Mouse (Mus musculus): ENCODE data around the gene Glt8d2. TPM values are rescaled to one million over a fixed set of nuclear protein-coding genes. Genes with fewer than 3 reads are reported as not detected.

Gene Glt8d2
- polyA plus RNA-seq, 1 experiment from 2014 or later = 1.5 TPM

DNA sequence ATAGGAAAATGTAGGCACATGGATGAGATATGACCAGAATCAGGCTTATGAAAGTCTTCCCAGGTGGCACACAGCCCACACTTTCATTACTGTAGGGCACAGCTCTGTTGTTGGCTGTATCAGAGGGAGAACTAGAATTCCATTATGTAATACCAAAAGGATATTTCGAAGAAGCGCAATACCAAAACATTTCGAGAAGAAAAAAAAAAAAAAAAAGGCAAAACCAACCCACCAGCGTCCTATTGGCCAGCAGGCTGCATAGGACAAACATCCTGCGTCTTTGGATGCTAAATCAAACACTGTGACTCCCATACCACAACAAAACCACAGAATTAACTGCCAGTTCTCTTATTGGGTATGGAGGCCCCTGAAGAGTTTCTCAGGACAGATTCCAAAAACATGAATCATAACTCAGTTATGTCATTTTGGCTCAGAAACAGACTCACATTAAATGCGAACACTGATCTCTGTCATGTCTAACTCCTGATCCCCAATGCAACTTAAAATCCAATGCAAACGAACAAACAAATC, 704 bp downstream of the Glt8d2 start:
- no peaks in the 10 kb centered on the region for H3K36me3 ChIP-seq (ENCODE audit: control insufficient read depth, insufficient read depth)
- no peak for ATAC-seq
- peak overlapping the region; percentile 24 for H3K4me3 ChIP-seq (ENCODE audit: low read depth, low read length)

DNA sequence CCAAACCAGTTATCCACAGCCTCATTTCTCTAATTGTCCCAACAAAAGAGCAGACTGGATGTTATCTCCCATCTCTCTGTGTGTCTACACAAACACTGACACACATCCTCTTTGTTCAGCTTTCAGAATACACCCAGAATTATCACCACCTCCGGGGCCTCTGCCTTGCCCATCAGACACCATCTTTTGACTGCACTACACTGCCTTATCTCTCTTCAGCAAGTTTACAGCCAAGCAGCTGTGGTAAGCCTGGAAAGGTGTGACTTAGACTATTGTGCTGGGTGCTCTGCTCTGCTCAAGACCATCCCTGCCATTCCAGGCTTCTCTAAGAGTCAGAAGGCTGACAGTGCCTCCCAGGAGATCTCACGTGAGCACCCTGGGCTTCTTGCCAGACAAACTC, 5.0 kb downstream of the Glt8d2 start:
- Histone ChIP-seq H3K9ac (ENCODE audit: low read depth, low read length) (no peak overlapping the region), H3K27me3 (replicated peaks; ENCODE audit: control insufficient read depth, insufficient read depth, low read length) (no peaks in the 10 kb centered on the region), H3K4me1 (replicated peaks; ENCODE audit: control insufficient read depth, insufficient read depth, low read length) (no peaks in the 10 kb centered on the region), H3K36me3 (ENCODE audit: control insufficient read depth, insufficient read depth) (no peaks in the 10 kb centered on the region), H3K4me2 (replicated peaks; ENCODE audit: low read depth) (no peak overlapping the region), H3K9me3 (ENCODE audit: control insufficient read depth) (no peaks in the 10 kb centered on the region), H3K4me3 (ENCODE audit: low read depth, low read length) (no peak overlapping the region), H3K27ac (ENCODE audit: low read depth, low read length) (no peak overlapping the region)
- TF ChIP-seq CTCF (IDR thresholded peaks at IDR 0.05; ENCODE audit: low read depth) = no peak
- 51% methylated on average over 2 of the region's 2 CpGs for WGBS
- no peak for ATAC-seq

More for the DNA sequence above, 704 bp downstream of the Glt8d2 start:
- H3K4me1 ChIP-seq (replicated peaks; ENCODE audit: control insufficient read depth, insufficient read depth, low read length) = no peaks in the 10 kb centered on the region
- no peaks in the 10 kb centered on the region for H3K9me3 ChIP-seq (ENCODE audit: control insufficient read depth)
- H3K4me2 ChIP-seq (replicated peaks; ENCODE audit: low read depth) = peak overlapping the region; percentile 53
- no peak overlapping the region for H3K9ac ChIP-seq (ENCODE audit: low read depth, low read length)
- no peak overlapping the region for H3K27ac ChIP-seq (ENCODE audit: low read depth, low read length)
- WGBS = 54% methylated on average over 7 of the region's 7 CpGs
- H3K27me3 ChIP-seq (replicated peaks; ENCODE audit: control insufficient read depth, insufficient read depth, low read length) = no peaks in the 10 kb centered on the region
- no peak for TF ChIP-seq CTCF (IDR thresholded peaks at IDR 0.05; ENCODE audit: low read depth)

GRCm38 (mm10) chr10:82681639-82682038, 8.8 kb downstream of the Glt8d2 start:
- Histone ChIP-seq H3K4me3 (ENCODE audit: low read depth, low read length) (no peak overlapping the region), H3K27ac (ENCODE audit: low read depth, low read length) (no peak overlapping the region), H3K4me2 (replicated peaks; ENCODE audit: low read depth) (no peak overlapping the region), H3K9me3 (ENCODE audit: control insufficient read depth) (no peaks in the 10 kb centered on the region), H3K27me3 (replicated peaks; ENCODE audit: control insufficient read depth, insufficient read depth, low read length) (no peaks in the 10 kb centered on the region), H3K4me1 (replicated peaks; ENCODE audit: control insufficient read depth, insufficient read depth, low read length) (no peaks in the 10 kb centered on the region), H3K36me3 (ENCODE audit: control insufficient read depth, insufficient read depth) (no peaks in the 10 kb centered on the region), H3K9ac (ENCODE audit: low read depth, low read length) (no peak overlapping the region)
- WGBS = 79% methylated on average over 7 of the region's 7 CpGs
- no peak for ATAC-seq
- TF ChIP-seq CTCF (IDR thresholded peaks at IDR 0.05; ENCODE audit: low read depth) = no peak

DNA sequence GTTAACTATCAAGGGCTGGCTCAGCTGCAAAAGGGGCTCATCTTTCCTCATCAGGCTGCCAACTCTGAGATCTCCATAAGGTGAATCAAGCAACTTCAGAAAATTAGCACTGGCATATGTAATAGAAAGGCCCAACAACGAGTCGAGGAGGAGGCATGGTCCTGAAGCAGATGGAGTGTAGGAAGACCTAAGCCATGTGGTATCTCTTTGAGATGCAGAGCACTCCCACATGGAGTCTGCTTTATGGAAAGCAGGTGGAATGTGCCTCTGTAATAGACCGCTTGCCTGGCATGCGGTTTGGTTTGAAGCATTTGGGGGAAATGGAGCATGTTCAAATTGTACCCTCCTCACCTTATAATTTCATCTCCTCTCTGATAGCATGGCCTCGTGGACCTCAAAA, 9.7 kb downstream of the Glt8d2 start:
- H3K36me3 ChIP-seq (ENCODE audit: control insufficient read depth, insufficient read depth) = no peaks in the 10 kb centered on the region
- no peak overlapping the region for H3K4me3 ChIP-seq (ENCODE audit: low read depth, low read length)
- ATAC-seq = no peak
- WGBS = 90% methylated on average over 5 of the region's 5 CpGs
- H3K9ac ChIP-seq (ENCODE audit: low read depth, low read length) = no peak overlapping the region
- no peaks in the 10 kb centered on the region for H3K4me1 ChIP-seq (replicated peaks; ENCODE audit: control insufficient read depth, insufficient read depth, low read length)
- no peaks in the 10 kb centered on the region for H3K27me3 ChIP-seq (replicated peaks; ENCODE audit: control insufficient read depth, insufficient read depth, low read length)
- no peak for TF ChIP-seq CTCF (IDR thresholded peaks at IDR 0.05; ENCODE audit: low read depth)
- H3K9me3 ChIP-seq (ENCODE audit: control insufficient read depth) = no peaks in the 10 kb centered on the region
- no peak overlapping the region for H3K4me2 ChIP-seq (replicated peaks; ENCODE audit: low read depth)
- H3K27ac ChIP-seq (ENCODE audit: low read depth, low read length) = no peak overlapping the region

DNA sequence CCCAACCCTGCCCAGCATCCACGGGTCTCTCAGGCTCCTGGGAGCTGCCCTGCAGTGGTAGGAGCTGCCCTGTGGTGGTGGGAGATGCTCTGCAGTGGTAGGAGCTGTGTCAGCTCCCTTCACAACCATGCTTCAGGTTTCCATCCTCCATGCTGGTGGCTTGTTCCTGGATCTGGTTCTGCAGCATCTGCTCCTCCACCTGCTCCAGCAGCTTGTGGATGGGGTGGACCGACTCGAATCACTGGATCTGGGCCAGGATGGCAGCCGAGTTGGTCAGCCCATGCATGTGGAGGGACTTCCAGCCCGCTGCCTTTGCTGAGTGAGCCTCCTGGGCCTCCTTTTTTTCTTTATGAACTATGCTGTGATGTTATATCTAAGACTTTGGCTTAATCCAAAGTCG, 13.5 kb downstream of the Glt8d2 start:
- H3K27ac ChIP-seq (ENCODE audit: low read depth, low read length) = no peak overlapping the region
- 82% methylated on average over 6 of the region's 6 CpGs for WGBS
- no peaks in the 10 kb centered on the region for H3K9me3 ChIP-seq (ENCODE audit: control insufficient read depth)
- no peak for ATAC-seq
- TF ChIP-seq CTCF (IDR thresholded peaks at IDR 0.05; ENCODE audit: low read depth) = no peak
- no peak overlapping the region for H3K4me2 ChIP-seq (replicated peaks; ENCODE audit: low read depth)
- no peak overlapping the region for H3K9ac ChIP-seq (ENCODE audit: low read depth, low read length)
- H3K27me3 ChIP-seq (replicated peaks; ENCODE audit: control insufficient read depth, insufficient read depth, low read length) = no peaks in the 10 kb centered on the region
- no peaks in the 10 kb centered on the region for H3K4me1 ChIP-seq (replicated peaks; ENCODE audit: control insufficient read depth, insufficient read depth, low read length)
- H3K4me3 ChIP-seq (ENCODE audit: low read depth, low read length) = no peak overlapping the region
- no peaks in the 10 kb centered on the region for H3K36me3 ChIP-seq (ENCODE audit: control insufficient read depth, insufficient read depth)

GRCm38 (mm10) chr10:82670205-82670604, 20.2 kb downstream of the Glt8d2 start:
- no peaks in the 10 kb centered on the region for H3K36me3 ChIP-seq (ENCODE audit: control insufficient read depth, insufficient read depth)
- no peak overlapping the region for H3K9ac ChIP-seq (ENCODE audit: low read depth, low read length)
- no peak for ATAC-seq
- no peak overlapping the region for H3K4me3 ChIP-seq (ENCODE audit: low read depth, low read length)
- no peak for TF ChIP-seq CTCF (IDR thresholded peaks at IDR 0.05; ENCODE audit: low read depth)
- no peak overlapping the region for H3K27ac ChIP-seq (ENCODE audit: low read depth, low read length)
- H3K4me2 ChIP-seq (replicated peaks; ENCODE audit: low read depth) = no peak overlapping the region
- 0 out of 2 replicates have a peak, but pooled peaks cover 4% of the 10 kb centered on the region for H3K27me3 ChIP-seq (replicated peaks; ENCODE audit: control insufficient read depth, insufficient read depth, low read length)
- no peaks in the 10 kb centered on the region for H3K9me3 ChIP-seq (ENCODE audit: control insufficient read depth)
- H3K4me1 ChIP-seq (replicated peaks; ENCODE audit: control insufficient read depth, insufficient read depth, low read length) = no peaks in the 10 kb centered on the region
- WGBS = 70% methylated on average over 6 of the region's 6 CpGs

All from intestine, postnatal 0 days (tissue).